Mouse (Mus musculus) small intestine, adult 2 months (tissue): ENCODE measurements around the gene Map3k13.

Experiments used
- CTCF ChIP-seq: fragments of 200-500 bp; IDR thresholded peaks from 2 replicates; pipeline ENCODE4 v1.5.1; 2012; ENCODE audit warnings: low read depth, mild to moderate bottlenecking, control low read depth, inconsistent platforms, low read length, moderate library complexity, mixed read lengths; ENCODE audit not compliant: insufficient replicate concordance, insufficient read length; ENCODE audit errors: extremely low read depth
- POLR2A ChIP-seq: fragments of 200-500 bp; IDR thresholded peaks from 2 replicates; pipeline ENCODE4 v1.6.1; 2012; ENCODE audit warnings: low read depth, mild to moderate bottlenecking, control low read depth, inconsistent platforms, low read length, moderate library complexity

DNA sequence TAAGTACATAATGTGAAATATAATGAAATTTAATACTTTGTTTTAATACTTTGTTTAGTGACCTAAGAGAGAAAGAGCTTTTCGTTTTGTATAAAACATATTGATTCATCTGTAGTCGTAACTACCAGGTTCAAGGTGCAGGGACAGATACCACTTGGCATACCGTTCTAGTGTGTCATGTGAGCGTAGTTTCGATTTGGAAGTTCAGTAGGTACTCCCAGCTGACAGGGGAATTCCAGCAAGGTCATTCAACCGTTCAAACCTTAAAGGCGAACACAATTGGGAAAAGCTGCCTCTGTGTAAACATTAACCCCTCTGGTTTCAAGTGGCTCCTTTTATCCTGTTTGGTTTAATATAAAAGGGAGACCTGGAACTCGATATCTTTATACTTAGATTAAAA is 24.5 kb downstream of the Map3k13 start:
- TF ChIP-seq CTCF (no peak), POLR2A (no peak)
